Mouse (Mus musculus) MEL (cell line): ENCODE results near the gene Sox15. TPM values are rescaled to one million over a fixed set of nuclear protein-coding genes. Genes with fewer than 3 reads are reported as not detected.

Experiments
- DNase-seq: peaks from one replicate; pipeline ENCODE4 v3.0.0; 2011; ENCODE audit warnings: low read depth, low spot score
- H3K27ac ChIP-seq: 2 replicates; pipeline ENCODE4 v1.5.1; 2012; ENCODE audit warnings: low read depth, mild to moderate bottlenecking, control low read depth, low read length, moderate library complexity; ENCODE audit not compliant: control insufficient read depth
- H3K27me3 ChIP-seq, 2 experiments: fragments of 150-350 bp in 1 of 2; sonication (generic) in 1 of 2; 2 replicates each; pipeline ENCODE4 v1.6.1; 2012; ENCODE audit warnings: low read length in 2 of 2, mild to moderate bottlenecking in 2 of 2, improper control_type of control experiment in 1 of 2, moderate library complexity in 1 of 2; ENCODE audit not compliant: insufficient read depth in 2 of 2, control insufficient read depth in 1 of 2
- H3K36me3 ChIP-seq, 2 experiments: 2 replicates each; pipeline ENCODE4 v1.6.1; 2012 to 2014; ENCODE audit warnings: low read length in 2 of 2, improper control_type of control experiment in 1 of 2, inconsistent platforms in 1 of 2, mild to moderate bottlenecking in 1 of 2; ENCODE audit not compliant: insufficient read depth in 2 of 2, control insufficient read depth in 1 of 2
- H3K4me1 ChIP-seq, 2 experiments: fragments of 150-350 bp in 1 of 2; sonication (generic) in 1 of 2; 2 replicates each; pipeline ENCODE4 v1.6.1; 2012; ENCODE audit warnings: low read length in 2 of 2, improper control_type of control experiment in 1 of 2, mild to moderate bottlenecking in 1 of 2; ENCODE audit not compliant: insufficient read depth in 2 of 2, control insufficient read depth in 1 of 2
- H3K4me3 ChIP-seq, 2 experiments: fragments of 150-350 bp in 1 of 2; sonication (generic) in 1 of 2; 2 replicates each; pipeline ENCODE4 v1.5.1; 2012; ENCODE audit warnings: low read depth in 2 of 2, low read length in 2 of 2, mild to moderate bottlenecking in 2 of 2, moderate library complexity in 2 of 2, control low read depth in 1 of 2, improper control_type of control experiment in 1 of 2; ENCODE audit not compliant: control insufficient read depth in 1 of 2, insufficient read depth in 1 of 2
- H3K79me2 ChIP-seq: 2 replicates; pipeline ENCODE4 v1.6.1; 2012; ENCODE audit warnings: mild to moderate bottlenecking, low read length, moderate library complexity; ENCODE audit not compliant: control insufficient read depth, poor library complexity, insufficient read depth
- H3K9ac ChIP-seq: 2 replicates; pipeline ENCODE4 v1.6.1; 2012; ENCODE audit warnings: low read depth, mild to moderate bottlenecking, control low read depth, low read length, moderate library complexity; ENCODE audit not compliant: control insufficient read depth, poor library complexity, severe bottlenecking
- H3K9me3 ChIP-seq: fragments of 150-350 bp; sonication (generic); replicated peaks from 2 replicates; pipeline ENCODE4 v1.6.1; 2012; ENCODE audit warnings: mild to moderate bottlenecking, low read length, improper control_type of control experiment, moderate library complexity; ENCODE audit not compliant: insufficient read depth
- CHD1 ChIP-seq: IDR thresholded peaks from 2 replicates; pipeline ENCODE4 v1.6.1; 2012; ENCODE audit warnings: low read depth, mild to moderate bottlenecking, inconsistent platforms, low read length, improper control_type of control experiment
- CHD2 ChIP-seq: IDR thresholded peaks from 2 replicates; pipeline ENCODE4 v1.6.1; 2011; ENCODE audit warnings: low read length, improper control_type of control experiment
- CTCF ChIP-seq, 3 experiments: IDR thresholded peaks in 2 of 3; conservative IDR thresholded peaks in 1 of 3; 2 replicates each; pipeline ENCODE4 v1.5.1; 2011 to 2012; ENCODE audit warnings: low read length in 3 of 3, low read depth in 2 of 3, mild to moderate bottlenecking in 2 of 3, improper control_type of control experiment in 1 of 3, inconsistent platforms in 1 of 3, mixed read lengths in 1 of 3, moderate library complexity in 1 of 3; ENCODE audit not compliant: control insufficient read depth in 1 of 3, insufficient read depth in 1 of 3, poor library complexity in 1 of 3, severe bottlenecking in 1 of 3
- E2F4 ChIP-seq: IDR thresholded peaks from 2 replicates; pipeline ENCODE4 v1.6.1; 2011; ENCODE audit warnings: low read depth, low read length, improper control_type of control experiment, borderline replicate concordance
- EP300 ChIP-seq, 2 experiments: IDR thresholded peaks; 2 replicates each; pipeline ENCODE4 v1.6.1; 2011; ENCODE audit warnings: improper control_type of control experiment in 2 of 2, low read length in 2 of 2, low read depth in 1 of 2, mild to moderate bottlenecking in 1 of 2
- ETS1 ChIP-seq: IDR thresholded peaks from 2 replicates; pipeline ENCODE4 v1.6.1; 2012; ENCODE audit warnings: low read depth, mild to moderate bottlenecking, inconsistent platforms, low read length, improper control_type of control experiment, moderate library complexity
- GABPA ChIP-seq: IDR thresholded peaks from 2 replicates; pipeline ENCODE4 v1.6.1; 2012; ENCODE audit warnings: low read depth, mild to moderate bottlenecking, inconsistent platforms, low read length, improper control_type of control experiment, moderate library complexity
- GATA1 ChIP-seq: IDR thresholded peaks from 2 replicates; pipeline ENCODE4 v1.6.1; 2011; ENCODE audit warnings: low read depth, low read length, improper control_type of control experiment
- JUND ChIP-seq: IDR thresholded peaks from 2 replicates; pipeline ENCODE4 v1.6.1; 2011; ENCODE audit warnings: low read depth, mild to moderate bottlenecking, improper control_type of control experiment, low read length
- KAT2A ChIP-seq: conservative IDR thresholded peaks from 2 replicates; pipeline ENCODE4 v1.6.1; 2012; ENCODE audit warnings: low read depth, low read length, improper control_type of control experiment, inconsistent platforms
- MAX ChIP-seq: IDR thresholded peaks from 2 replicates; pipeline ENCODE4 v1.6.1; 2011; ENCODE audit warnings: low read length, improper control_type of control experiment
- MAZ ChIP-seq: IDR thresholded peaks from 2 replicates; pipeline ENCODE4 v1.6.1; 2012; ENCODE audit warnings: low read depth, mild to moderate bottlenecking, inconsistent platforms, low read length, improper control_type of control experiment
- MXI1 ChIP-seq: IDR thresholded peaks from 2 replicates; pipeline ENCODE4 v1.6.1; 2011; ENCODE audit warnings: mild to moderate bottlenecking, low read depth, low read length, improper control_type of control experiment
- MYB ChIP-seq: IDR thresholded peaks from 2 replicates; pipeline ENCODE4 v1.6.1; 2011; ENCODE audit warnings: mild to moderate bottlenecking, low read depth, low read length, improper control_type of control experiment
- NELFE ChIP-seq: IDR thresholded peaks from 2 replicates; pipeline ENCODE4 v1.6.1; 2011; ENCODE audit warnings: low read depth, low read length, improper control_type of control experiment
- NRF1 ChIP-seq: IDR thresholded peaks from 2 replicates; pipeline ENCODE4 v1.6.1; 2014; ENCODE audit warnings: low read depth, mild to moderate bottlenecking, inconsistent platforms, low read length, improper control_type of control experiment, moderate library complexity; ENCODE audit not compliant: poor library complexity, insufficient read depth, severe bottlenecking
- POLR2A ChIP-seq, 2 experiments: IDR thresholded peaks; 2 replicates each; pipeline ENCODE4 v1.6.1; 2011 to 2012; ENCODE audit warnings: low read length in 2 of 2, mild to moderate bottlenecking in 2 of 2, control low read depth in 1 of 2, improper control_type of control experiment in 1 of 2, low read depth in 1 of 2, moderate library complexity in 1 of 2; ENCODE audit not compliant: control insufficient read depth in 1 of 2, insufficient read depth in 1 of 2, poor library complexity in 1 of 2
- POLR2AphosphoS5 ChIP-seq: IDR thresholded peaks from 2 replicates; pipeline ENCODE4 v1.6.1; 2012; ENCODE audit warnings: low read depth, borderline replicate concordance, mild to moderate bottlenecking, inconsistent platforms, low read length, moderate library complexity, mixed read lengths
- RAD21 ChIP-seq: IDR thresholded peaks from 2 replicates; pipeline ENCODE4 v1.6.1; 2011; ENCODE audit warnings: mild to moderate bottlenecking, low read depth, low read length, improper control_type of control experiment
- RCOR1 ChIP-seq: IDR thresholded peaks from 2 replicates; pipeline ENCODE4 v1.6.1; 2012; ENCODE audit warnings: low read depth, mild to moderate bottlenecking, inconsistent platforms, low read length, improper control_type of control experiment
- SIN3A ChIP-seq: IDR thresholded peaks from 2 replicates; pipeline ENCODE4 v1.6.1; 2012; ENCODE audit warnings: low read length, improper control_type of control experiment, inconsistent platforms
- SMC3 ChIP-seq: IDR thresholded peaks from 2 replicates; pipeline ENCODE4 v1.6.1; 2011; ENCODE audit warnings: low read depth, low read length, improper control_type of control experiment
- TAL1 ChIP-seq: IDR thresholded peaks from 2 replicates; pipeline ENCODE4 v1.6.1; 2012; ENCODE audit warnings: mild to moderate bottlenecking, inconsistent platforms, low read length, moderate library complexity, mixed read lengths
- TBP ChIP-seq: IDR thresholded peaks from 2 replicates; pipeline ENCODE4 v1.8.0; 2011; ENCODE audit warnings: low read depth, low read length, improper control_type of control experiment
- TCF12 ChIP-seq: IDR thresholded peaks from 2 replicates; pipeline ENCODE4 v1.6.1; 2014; ENCODE audit warnings: low read depth, mild to moderate bottlenecking, inconsistent platforms, low read length, improper control_type of control experiment, moderate library complexity
- USF1 ChIP-seq: IDR thresholded peaks from 2 replicates; pipeline ENCODE4 v1.6.1; 2014; ENCODE audit warnings: low read depth, mild to moderate bottlenecking, inconsistent platforms, low read length, improper control_type of control experiment, moderate library complexity
- USF2 ChIP-seq, 2 experiments: IDR thresholded peaks; 2 replicates each; pipeline ENCODE4 v1.6.1; 2011 to 2012; ENCODE audit warnings: improper control_type of control experiment in 2 of 2, low read length in 2 of 2, borderline replicate concordance in 1 of 2, inconsistent platforms in 1 of 2, low read depth in 1 of 2, mild to moderate bottlenecking in 1 of 2; ENCODE audit not compliant: insufficient read depth in 1 of 2
- ZC3H11A ChIP-seq: IDR thresholded peaks from 2 replicates; pipeline ENCODE4 v1.6.1; 2012; ENCODE audit warnings: low read depth, mild to moderate bottlenecking, inconsistent platforms, low read length, improper control_type of control experiment
- ZMIZ1 ChIP-seq: IDR thresholded peaks from 2 replicates; pipeline ENCODE4 v1.6.1; 2012; ENCODE audit warnings: low read depth, mild to moderate bottlenecking, inconsistent platforms, low read length, improper control_type of control experiment, moderate library complexity
- ZNF384 ChIP-seq: IDR thresholded peaks from 2 replicates; pipeline ENCODE4 v1.6.1; 2012; ENCODE audit warnings: low read depth, mild to moderate bottlenecking, inconsistent platforms, low read length, improper control_type of control experiment
- polyA plus RNA-seq, 2 experiments: library from polyadenylated mRNA; stranded (reverse) in 1 of 2; unstranded in 1 of 2; fragments of >175 nt in 1 of 2; fragments of >200 nt in 1 of 2; gene quantifications; 2 replicates each; pipeline versions ENCODE4 v1.2.1 to v1.2.4; 2012; ENCODE audit warnings: low replicate concordance in 2 of 2, low read depth in 1 of 2; ENCODE audit not compliant: insufficient read length in 2 of 2, insufficient read depth in 1 of 2, missing spikeins in 1 of 2
- total RNA-seq: library from RNA; depleted of rRNA; stranded (reverse); fragments of 300-350 nt; gene quantifications from 2 replicates; pipeline ENCODE4 v1.2.3, GENCODE M21; 2012

Gene Sox15
- total and polyA plus RNA-seq, 3 experiments, result 0.11 TPM; not detected in 2

- TF ChIP-seq GATA1, result 0 out of 2 replicates have a peak, but pooled peaks have one; percentile 5
- TF ChIP-seq TBP, result no peak
- Histone ChIP-seq H3K9ac (no peak within 1 kb of the TSS), H3K27me3 (peaks cover 1 to 3% of the 10 kb centered on the region in 2 experiments; a peak in 1 of 4 replicates), H3K9me3 (no peaks in the 10 kb centered on the region), H3K4me1 (peaks cover 6 to 16% of the 10 kb centered on the region in 2 experiments), H3K79me2 (no peaks in the 10 kb centered on the region), H3K4me3 (no peak within 1 kb of the TSS), H3K27ac (no peak within 1 kb of the TSS), H3K36me3 (peaks cover 0 to 10% of the 10 kb centered on the region in 2 experiments; a peak in 2 of 4 replicates)
- DNase-seq, result no peak
These were observed 37.3 kb upstream of the Sox15 start, which contains the start of gene Shbg for GRCm38 (mm10) chr11:69617805-69618204. TSS of gene Shbg (minus strand) at chr11:69617905.

GRCm38 (mm10) chr11:69620394-69621081, 34.6 kb upstream of the Sox15 start:
- 0 out of 2 replicates have a peak overlapping the region, but pooled peaks have one; percentile 25 for H3K9ac ChIP-seq
- H3K4me1 ChIP-seq, result peaks cover 6 to 12% of the 10 kb centered on the region in 2 experiments
- H3K36me3 ChIP-seq, result peaks cover 0 to 10% of the 10 kb centered on the region in 2 experiments; a peak in 2 of 4 replicates
- H3K9me3 ChIP-seq, result no peaks in the 10 kb centered on the region
- peak; percentile 87 for DNase-seq
- H3K79me2 ChIP-seq, result no peaks in the 10 kb centered on the region
- 0 out of 4 replicates have a peak, but pooled peaks cover 1 to 3% of the 10 kb centered on the region in 2 experiments for H3K27me3 ChIP-seq
- H3K27ac ChIP-seq, result peak overlapping the region; percentile 26
- peak overlapping the region in 1 of 2 experiments; percentile 20; a peak in 1 of 4 replicates for H3K4me3 ChIP-seq
- TF ChIP-seq RAD21, result no peak
- TF ChIP-seq CHD1, result no peak
- TF ChIP-seq ZMIZ1, result no peak
- TF ChIP-seq USF1, result no peak
- 0 out of 2 replicates have a peak, but pooled peaks have one; percentile 17 for TF ChIP-seq SMC3
- 0 out of 2 replicates have a peak, but pooled peaks have one; percentile 19 for TF ChIP-seq TCF12
- TF ChIP-seq NELFE, result no peak
- no peak; the same call in 1 of the 2 replicates for TF ChIP-seq MAZ
- TF ChIP-seq TAL1, result no peak
- TF ChIP-seq EP300 (IDR thresholded peaks at IDR 0.05; ENCODE audit: low read depth in 1 of 2, low read length in 2 of 2), result peak in 1 of 2 experiments; percentile 43; a peak in 2 of 4 replicates
- peak; percentile 81 for TF ChIP-seq SIN3A
- no peak for TF ChIP-seq USF2 (IDR thresholded peaks at IDR 0.05; ENCODE audit: borderline replicate concordance in 1 of 2, insufficient read depth in 1 of 2, low read depth in 1 of 2, low read length in 2 of 2)
- no peak for TF ChIP-seq E2F4
- no peak for TF ChIP-seq RCOR1
- TF ChIP-seq NRF1, result no peak
- TF ChIP-seq ZC3H11A, result no peak
- no peak for TF ChIP-seq MYB
- TF ChIP-seq JUND, result no peak
- TF ChIP-seq ETS1, result peak; percentile 30; the same call in 1 of the 2 replicates
- TF ChIP-seq POLR2A (IDR thresholded peaks at IDR 0.05; ENCODE audit: control insufficient read depth in 1 of 2, insufficient read depth in 1 of 2, low read depth in 1 of 2, low read length in 2 of 2, poor library complexity in 1 of 2), result no peak
- no peak; the same call in 1 of the 2 replicates for TF ChIP-seq ZNF384
- TF ChIP-seq MXI1, result peak; percentile 68
- TF ChIP-seq CTCF (IDR thresholded peaks at IDR 0.05 in 2 of 3, conservative IDR thresholded peaks at IDR 0.05 in 1 of 3; ENCODE audit: control insufficient read depth in 1 of 3, insufficient read depth in 1 of 3, low read depth in 2 of 3, low read length in 3 of 3, poor library complexity in 1 of 3, severe bottlenecking in 1 of 3), result no peak
- TF ChIP-seq GABPA, result no peak
- no peak for TF ChIP-seq CHD2
- TF ChIP-seq KAT2A, result no peak
- TF ChIP-seq MAX, result 0 out of 2 replicates have a peak, but pooled peaks have one; percentile 25
- TF ChIP-seq TBP, result peak; percentile 56; the same call in 1 of the 2 replicates
- TF ChIP-seq POLR2AphosphoS5, result no peak
